21 mouse cellular contexts compared by ENCODE assay signal in the genomic region with DNA sequence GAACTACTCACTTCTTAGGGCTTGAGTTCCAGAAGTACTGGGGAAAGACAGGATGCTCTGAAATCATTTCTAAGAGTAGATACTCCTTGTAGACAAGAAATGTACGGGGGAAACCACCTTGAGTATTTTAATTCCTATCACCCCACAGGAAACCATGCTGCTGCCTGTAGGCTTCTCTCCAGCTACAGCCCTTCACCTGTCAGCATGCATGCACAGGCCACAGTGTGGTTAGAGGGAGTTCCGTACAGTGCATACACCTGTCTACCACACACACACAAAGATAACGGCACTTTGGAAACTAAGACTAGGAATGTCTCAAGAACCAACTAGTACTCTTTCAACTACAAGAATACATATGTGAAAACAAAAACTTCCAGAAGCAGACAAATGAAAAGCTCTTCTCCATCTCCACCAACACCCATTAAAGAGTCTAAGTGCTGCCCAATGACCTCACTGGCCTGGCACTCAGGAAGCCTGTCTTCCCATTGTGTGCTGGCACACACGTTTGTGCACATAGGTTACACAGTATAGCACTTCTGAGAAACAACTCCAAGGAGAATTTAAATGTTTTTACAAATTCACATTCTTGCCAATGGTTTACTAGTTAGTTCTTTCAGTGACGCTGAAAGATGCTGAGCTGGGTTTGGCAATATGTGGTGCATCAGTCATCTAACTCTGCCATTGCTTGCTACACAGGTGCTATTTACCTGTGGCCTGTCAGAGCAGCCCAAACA. TPM values are rescaled to one million over a fixed set of nuclear protein-coding genes. Genes with fewer than 3 reads are reported as not detected.
DNase-seq lines count a peak whose midpoint lies in the region; ATAC-seq lines count a peak whose summit lies in the region.
"Had no signal": no experiment of that assay in that cellular context is flagged by ENCODE, and none has a peak within 500 bp of the region (broad histone marks: within the 10 kb centered on the region; RNA-seq: fewer than 3 reads in every experiment).

No protein-coding gene starts in this region.

- no peak overlapping the region for H3K4me2 ChIP-seq in kidney, embryonic 15.5 days
- H3K4me2 ChIP-seq: embryonic facial prominence, embryonic 12.5 days; forebrain, embryonic 15.5 days; hindbrain, embryonic 14.5 days had no signal

- no peak for DNase-seq in kidney, postnatal 25 days
- DNase-seq in 3T3-L1 (ENCODE audit: low read depth, low spot score) (peak; percentile 32), A20 (ENCODE audit: low read depth, low spot score) (peak; percentile 29)
- DNase-seq in cerebellum, adult 18-20 months = no peak
- DNase-seq: adrenal gland, postnatal 10 days; cerebellum, adult 11 months; cerebellum, adult 9-10 months; cerebellum, postnatal 25 days; gastrocnemius, postnatal 10 days had no signal

- H3K27ac ChIP-seq in kidney, embryonic 15.5 days = peak overlapping the region; percentile 38; the same call in 1 of the 2 replicates
- H3K27ac ChIP-seq: embryonic facial prominence, embryonic 12.5 days; forebrain, embryonic 15.5 days; hindbrain, embryonic 10.5 days; hindbrain, embryonic 14.5 days had no signal

- no peak for ATAC-seq in kidney, embryonic 15.5 days (replicated peaks; ENCODE audit: low FRiP score)
- ATAC-seq in activated CD4-positive, CD25-positive, alpha-beta regulatory T cell, adult 4 months = peak; percentile 24
- ATAC-seq in inflammation-experienced regulatory T-cells, adult 6 months = no peak
- ATAC-seq: forebrain, embryonic 15.5 days; intestine, embryonic 16.5 days had no signal

- H3K9me3 ChIP-seq in kidney, embryonic 15.5 days (replicated peaks) = no peaks in the 10 kb centered on the region
- H3K9me3 ChIP-seq: embryonic facial prominence, embryonic 12.5 days; forebrain, embryonic 15.5 days; hindbrain, embryonic 10.5 days had no signal

- H3K27me3 ChIP-seq in kidney, embryonic 15.5 days = no peaks in the 10 kb centered on the region
- H3K27me3 ChIP-seq: embryonic facial prominence, embryonic 12.5 days; forebrain, embryonic 15.5 days had no signal

- peaks cover 57% of the 10 kb centered on the region for H3K36me3 ChIP-seq in kidney, embryonic 15.5 days

- H3K4me3 ChIP-seq in kidney, embryonic 15.5 days (replicated peaks) = no peak overlapping the region
- H3K4me3 ChIP-seq: embryonic facial prominence, embryonic 12.5 days; forebrain, embryonic 15.5 days; hindbrain, embryonic 10.5 days had no signal

- H3K9ac ChIP-seq in kidney, embryonic 15.5 days = no peak overlapping the region
- H3K9ac ChIP-seq: embryonic facial prominence, embryonic 12.5 days; forebrain, embryonic 15.5 days; hindbrain, embryonic 14.5 days had no signal

- H3K4me1 ChIP-seq in kidney, embryonic 15.5 days = 0 out of 2 replicates have a peak, but pooled peaks cover 5% of the 10 kb centered on the region
- H3K4me1 ChIP-seq: embryonic facial prominence, embryonic 12.5 days; hindbrain, embryonic 10.5 days had no signal

- 75% methylated on average over 5 of the region's 5 CpGs for WGBS in kidney, embryonic 15.5 days

RNA-seq across cellular contexts. Expression of a gene that starts 8.4 kb away (rescaled TPM):
- 0.44 and 0.69 TPM in 2 replicates for polyA plus RNA-seq in kidney, embryonic 15.5 days (2015; fragmentation: Nextera tagmentation; extraction: Ambion mirVana)
- polyA plus RNA-seq in activated CD4-positive, CD25-positive, alpha-beta regulatory T cell, adult 4 months (2017; shearing (Covaris generic)) = not detected
- polyA plus RNA-seq in inflammation-experienced regulatory T-cells, adult 6 months (2017; shearing (Covaris generic)) = under 1 TPM in 1 of 3 experiments, not detected in 2; 0.63 TPM

RNA-seq across cellular contexts. Expression of a gene that starts 16.0 kb away (rescaled TPM):
- 360 and 392 TPM in 2 replicates for polyA plus RNA-seq in kidney, embryonic 15.5 days (2015; fragmentation: Nextera tagmentation; extraction: Ambion mirVana)
- polyA plus RNA-seq in activated CD4-positive, CD25-positive, alpha-beta regulatory T cell, adult 4 months (2017; shearing (Covaris generic)) = 100 to 1,000 TPM; 149 to 181 TPM
- polyA plus RNA-seq in inflammation-experienced regulatory T-cells, adult 6 months (2017; shearing (Covaris generic)) = 100 to 1,000 TPM; 149 to 182 (median 164) TPM

RNA-seq across cellular contexts. Expression of a gene that starts 19.5 kb away (rescaled TPM):
- 192 and 209 TPM in 2 replicates for polyA plus RNA-seq in kidney, embryonic 15.5 days (2015; fragmentation: Nextera tagmentation; extraction: Ambion mirVana)
- polyA plus RNA-seq in activated CD4-positive, CD25-positive, alpha-beta regulatory T cell, adult 4 months (2017; shearing (Covaris generic)) = 1 to 10 TPM; 7.9 to 9.9 TPM
- 1 to 10 TPM; 4.7 to 5.2 (median 4.8) TPM for polyA plus RNA-seq in inflammation-experienced regulatory T-cells, adult 6 months (2017; shearing (Covaris generic))

RNA-seq across cellular contexts. Expression of a gene that starts 32.3 kb away (rescaled TPM):
- not detected in 2 replicates for polyA plus RNA-seq in kidney, embryonic 15.5 days (2015; fragmentation: Nextera tagmentation; extraction: Ambion mirVana)
- polyA plus RNA-seq in activated CD4-positive, CD25-positive, alpha-beta regulatory T cell, adult 4 months (2017; shearing (Covaris generic)) = not detected
- not detected for polyA plus RNA-seq in inflammation-experienced regulatory T-cells, adult 6 months (2017; shearing (Covaris generic))
- polyA plus RNA-seq: brain, embryonic 14.5 days; C2C12; cortical plate, adult 2 months; embryonic facial prominence, embryonic 12.5 days; forebrain, embryonic 11.5 days; forebrain, embryonic 15.5 days; hindbrain, embryonic 10.5 days; hindbrain, embryonic 14.5 days; intestine, embryonic 16.5 days had no signal

RNA-seq across cellular contexts. Expression of a gene that starts 52.6 kb away (rescaled TPM):
- 89.3 and 98.3 TPM in 2 replicates for polyA plus RNA-seq in kidney, embryonic 15.5 days (2015; fragmentation: Nextera tagmentation; extraction: Ambion mirVana)
- 10 to 100 TPM; 65.2 to 88.1 TPM for polyA plus RNA-seq in activated CD4-positive, CD25-positive, alpha-beta regulatory T cell, adult 4 months (2017; shearing (Covaris generic))
- polyA plus RNA-seq in inflammation-experienced regulatory T-cells, adult 6 months (2017; shearing (Covaris generic)) = 100 to 1,000 TPM in 1 of 3 experiments, 10 to 100 TPM in 2; 63.8 to 103 (median 96.2) TPM

Comparison
In these comparisons a context has a peak if more than half of its experiments do, and no peak if none do; other contexts are left out.
1. DNase-seq: peak in 3T3-L1 (single experiment) and A20 (single experiment); none in kidney, postnatal 25 days (0 of 2) and cerebellum, adult 18-20 months (0 of 2).
2. RNA of a gene that starts 19.5 kb away (polyA plus RNA-seq): 192 to 209 TPM in kidney, embryonic 15.5 days; 7.9 to 9.9 TPM in activated CD4-positive, CD25-positive, alpha-beta regulatory T cell, adult 4 months and 4.7 to 5.2 TPM in inflammation-experienced regulatory T-cells, adult 6 months; every median in the first group is over 10 times any median in the second.